Mouse (Mus musculus) cerebellum, adult 8-10 months (tissue): ENCODE results near the gene Trappc3.
"Not testable (repeated sequence)": the region's sequence is repeated elsewhere in the genome, so short reads cannot be mapped to it uniquely, and the experiment has no call there.

Source experiments
- DNase-seq: peaks from one replicate; pipeline ENCODE4 v3.0.0; 2022

Trappc3 gene

DNA sequence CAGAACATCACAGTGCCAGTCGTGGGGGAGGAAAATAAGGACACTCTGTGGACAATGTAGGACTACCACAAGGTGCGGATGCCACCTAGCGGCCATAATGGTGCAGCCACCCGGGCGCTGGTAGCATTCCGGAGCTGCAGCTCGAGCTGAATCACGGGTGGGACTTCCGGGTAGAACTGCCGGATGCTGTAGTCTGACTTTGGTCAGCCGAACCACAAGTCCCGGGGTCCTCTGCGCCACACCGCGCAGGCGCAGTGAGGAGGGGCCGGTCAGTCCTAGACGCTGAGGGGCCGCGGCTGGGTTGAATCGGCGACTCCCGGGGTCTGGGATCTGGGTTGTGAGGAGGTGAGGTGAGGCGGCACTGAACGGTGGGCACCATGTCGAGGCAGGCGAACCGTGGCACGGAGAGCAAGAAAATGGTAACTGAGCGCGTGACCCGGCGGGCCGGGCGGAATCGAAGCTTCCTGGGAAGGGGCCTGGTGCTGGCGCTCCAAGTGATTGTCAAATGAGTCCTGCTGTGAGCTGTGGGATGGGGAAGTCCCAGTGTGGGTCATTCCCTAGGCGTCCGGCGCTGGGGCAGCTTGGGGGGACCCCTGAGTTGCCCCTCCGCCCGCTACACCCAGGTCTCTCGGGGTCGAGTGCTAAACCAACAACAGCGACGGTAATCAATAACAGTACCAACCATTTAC is at the start of gene Trappc3:
Trappc3 (plus strand) TSS at position 207 of the 689 bp plus-strand sequence.
- peak; percentile 100 for DNase-seq

DNA sequence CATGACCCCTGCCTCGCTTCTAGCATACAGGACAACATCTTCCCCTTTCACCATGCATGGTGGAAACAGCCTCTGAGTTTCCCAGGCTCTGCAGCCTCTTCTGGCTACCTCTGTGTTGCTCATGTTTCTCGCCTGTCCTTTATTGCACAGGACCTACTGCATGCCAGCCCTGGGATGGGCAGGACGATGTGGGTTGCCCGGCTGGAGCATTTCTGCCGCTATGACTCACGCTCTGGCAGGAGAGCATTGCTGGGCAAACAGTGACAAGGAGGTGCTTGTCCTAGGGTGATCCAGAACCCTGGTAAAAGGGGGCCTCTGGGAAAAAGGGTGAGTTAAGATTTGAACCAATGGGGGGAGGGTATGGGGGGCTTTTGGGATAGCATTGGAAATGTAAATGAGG is 44.4 kb upstream of the Trappc3 start:
- DNase-seq, result no peak

DNA sequence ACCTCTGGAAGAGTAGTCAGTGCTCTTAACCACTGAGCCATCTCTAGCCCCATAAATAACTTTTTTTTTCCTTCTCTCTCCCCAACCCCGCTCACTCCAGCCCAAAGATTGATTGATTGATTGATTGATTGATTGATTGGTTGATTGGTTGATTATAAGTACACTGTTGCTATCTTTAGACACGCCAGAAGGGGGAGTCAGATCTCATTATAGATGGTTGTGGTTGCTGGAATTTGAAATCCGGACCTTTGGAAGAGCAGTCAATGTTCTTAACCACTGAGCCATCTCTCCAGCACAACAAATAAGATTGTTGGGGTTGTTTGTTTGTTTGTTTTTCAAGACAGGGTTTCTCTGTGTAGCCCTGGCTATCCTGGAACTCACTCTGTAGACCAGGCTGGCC is 42.6 kb upstream of the Trappc3 start:
- not testable (repeated sequence) for DNase-seq

DNA sequence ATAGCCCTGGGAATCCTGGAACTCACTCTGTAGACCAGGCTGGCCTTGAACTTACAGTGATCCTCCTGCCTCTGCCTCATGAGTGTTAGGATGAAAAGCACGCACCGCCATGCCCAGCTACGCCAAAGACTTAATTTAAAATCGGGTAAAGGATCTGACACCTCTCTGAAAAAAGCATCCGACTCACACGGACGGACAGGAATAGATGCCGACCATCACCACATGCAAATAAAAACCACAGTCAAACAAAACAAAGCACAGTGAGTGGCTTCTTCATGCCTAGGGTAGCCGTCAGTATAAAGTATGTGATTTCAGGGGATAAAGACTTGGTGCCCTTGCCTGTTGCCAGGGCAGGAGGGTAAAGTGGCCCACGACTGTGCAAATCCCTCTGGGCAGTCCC is 42.1 kb upstream of the Trappc3 start:
- DNase-seq, result no peak

DNA sequence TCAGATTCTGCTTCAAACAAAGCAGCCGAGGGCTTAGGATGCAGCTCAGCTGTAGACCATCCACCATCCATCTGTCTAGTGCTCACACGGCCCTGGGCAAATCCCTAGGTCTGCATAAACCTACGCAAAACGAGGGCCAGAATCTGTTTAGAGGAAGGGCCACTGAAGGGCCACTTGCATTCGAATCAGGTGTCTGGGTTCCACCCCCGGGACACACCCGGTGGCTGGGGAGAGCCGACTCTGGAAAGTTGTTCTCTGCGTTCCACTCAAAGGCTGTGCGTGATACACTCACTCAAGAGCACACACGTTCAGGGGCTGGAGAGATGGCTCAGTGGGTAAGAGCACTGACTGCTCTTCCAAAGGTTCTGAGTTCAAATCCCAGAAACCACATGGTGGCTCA is 39.5 kb upstream of the Trappc3 start:
- no peak for DNase-seq

DNA sequence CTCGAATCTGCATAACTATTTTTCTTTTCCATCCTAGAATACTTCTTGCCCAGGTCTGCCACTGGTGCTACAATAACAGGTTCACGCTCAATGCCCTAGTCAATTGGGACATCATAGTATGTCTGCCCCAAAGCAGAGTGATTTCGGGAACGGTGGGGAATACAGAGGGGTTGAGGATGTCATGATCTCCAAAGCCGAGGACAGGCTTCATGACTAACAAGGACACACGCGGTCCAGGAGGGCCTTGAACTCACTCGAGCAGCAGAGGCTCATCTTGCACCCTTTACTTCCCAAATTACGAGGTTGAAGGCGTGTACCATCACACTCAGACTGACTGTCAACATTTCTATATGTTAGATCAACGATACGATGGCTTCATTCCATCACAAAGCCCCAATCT is 35.5 kb upstream of the Trappc3 start:
- no peak for DNase-seq

DNA sequence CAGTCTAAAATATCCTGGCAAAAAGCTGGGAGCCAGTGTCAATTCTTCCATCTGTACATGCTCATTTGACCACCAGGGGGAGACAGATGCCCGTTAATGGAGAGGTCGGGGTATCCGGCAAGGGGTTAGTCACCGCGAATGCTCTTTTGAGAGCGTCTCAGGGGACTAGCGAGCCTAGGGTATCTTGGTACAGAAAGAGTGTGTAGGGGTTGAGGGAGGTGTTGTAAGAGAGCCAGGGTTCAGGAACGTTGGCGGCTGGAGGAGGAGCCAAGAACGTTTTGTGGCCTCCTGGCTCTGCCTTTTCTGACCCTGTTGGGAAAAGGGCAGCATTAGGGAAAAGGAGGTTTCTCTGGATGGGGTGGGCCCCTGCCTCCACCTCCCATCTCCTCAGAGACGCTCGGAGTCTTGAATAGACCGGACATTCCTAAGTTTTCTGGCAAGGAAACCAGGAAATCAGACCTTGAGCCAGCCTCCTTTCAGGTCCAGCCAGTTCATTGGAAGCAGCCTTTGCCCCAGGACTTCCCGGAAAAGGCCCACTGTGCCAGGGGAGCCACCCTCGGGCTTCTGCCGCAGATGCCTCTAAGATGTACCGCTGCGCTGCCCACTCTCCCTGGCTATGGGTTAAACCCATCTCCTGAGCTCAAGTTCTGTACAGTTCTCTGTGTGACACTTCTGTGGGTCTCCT is 34.9 kb upstream of the Trappc3 start:
- DNase-seq, result peak; percentile 95

DNA sequence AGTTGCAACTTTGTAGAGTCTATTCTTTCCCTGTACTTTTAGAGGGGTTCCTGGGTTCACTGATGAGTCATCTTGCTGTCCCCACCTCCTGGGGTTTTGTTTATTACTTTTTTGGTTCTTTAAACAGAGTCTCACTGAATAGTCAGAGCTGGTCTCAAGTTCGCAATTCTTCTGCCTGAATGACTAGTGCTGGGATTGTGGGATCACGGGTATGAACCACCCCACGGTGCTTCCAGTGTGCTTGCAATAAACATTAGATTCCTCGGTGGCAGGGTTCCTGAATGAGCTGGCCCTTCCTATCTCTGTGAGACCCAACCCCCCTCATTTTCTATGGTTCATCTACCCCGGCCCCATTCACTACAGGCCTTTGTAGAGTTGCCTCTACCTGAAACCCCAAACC is 34.0 kb upstream of the Trappc3 start:
- DNase-seq, result peak; percentile 20

DNA sequence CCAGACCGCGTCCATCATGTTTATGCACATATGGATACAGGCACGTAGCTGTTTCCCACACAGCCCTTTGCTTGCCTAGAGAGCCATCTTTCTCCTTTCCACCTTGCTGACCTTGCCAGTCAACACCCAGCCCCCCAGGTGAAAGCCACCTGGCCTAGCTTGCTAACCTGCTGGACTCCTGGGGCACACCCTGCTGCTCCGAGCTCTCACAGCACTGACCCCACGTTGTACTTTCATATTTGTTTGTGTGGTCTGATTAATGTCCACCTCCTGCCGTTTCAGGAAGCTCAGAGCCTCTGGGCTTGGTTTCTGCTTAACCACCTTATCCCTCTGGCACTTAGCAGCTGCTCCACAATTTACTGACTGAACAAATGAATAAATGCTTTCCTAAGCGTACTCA is 32.2 kb upstream of the Trappc3 start:
- peak; percentile 27 for DNase-seq

DNA sequence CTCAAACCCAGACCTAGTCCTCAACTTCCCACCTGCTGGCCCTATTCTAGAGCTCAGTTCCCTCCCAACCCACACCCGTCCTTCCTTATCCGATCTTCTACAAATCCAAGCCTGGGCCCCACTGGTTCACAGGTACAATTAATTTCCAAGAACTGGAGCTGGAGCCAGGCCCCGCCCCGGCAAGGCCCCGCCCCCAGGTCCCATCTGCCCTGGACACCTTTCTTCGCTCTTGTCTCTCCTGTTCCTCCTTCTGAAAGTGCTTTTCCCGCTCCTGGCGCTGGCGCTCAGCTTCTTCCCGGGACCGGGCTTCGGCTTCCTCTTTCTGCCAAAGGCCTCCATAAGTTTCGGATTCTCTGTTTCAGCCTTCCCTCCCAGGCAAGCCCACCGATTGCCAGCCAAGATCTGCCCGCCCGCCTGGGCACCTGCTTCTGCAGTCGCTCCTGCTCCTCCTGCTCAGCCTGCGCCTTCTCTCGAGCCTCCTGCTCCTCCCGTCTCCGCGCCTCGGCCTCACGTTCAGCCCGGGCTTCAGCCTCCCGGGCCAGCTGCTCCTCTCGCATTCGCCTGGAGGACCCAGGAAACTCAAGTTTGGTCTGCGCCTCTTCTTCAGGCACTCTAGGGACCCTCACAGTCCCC is 28.3 kb upstream of the Trappc3 start:
- no peak for DNase-seq

DNA sequence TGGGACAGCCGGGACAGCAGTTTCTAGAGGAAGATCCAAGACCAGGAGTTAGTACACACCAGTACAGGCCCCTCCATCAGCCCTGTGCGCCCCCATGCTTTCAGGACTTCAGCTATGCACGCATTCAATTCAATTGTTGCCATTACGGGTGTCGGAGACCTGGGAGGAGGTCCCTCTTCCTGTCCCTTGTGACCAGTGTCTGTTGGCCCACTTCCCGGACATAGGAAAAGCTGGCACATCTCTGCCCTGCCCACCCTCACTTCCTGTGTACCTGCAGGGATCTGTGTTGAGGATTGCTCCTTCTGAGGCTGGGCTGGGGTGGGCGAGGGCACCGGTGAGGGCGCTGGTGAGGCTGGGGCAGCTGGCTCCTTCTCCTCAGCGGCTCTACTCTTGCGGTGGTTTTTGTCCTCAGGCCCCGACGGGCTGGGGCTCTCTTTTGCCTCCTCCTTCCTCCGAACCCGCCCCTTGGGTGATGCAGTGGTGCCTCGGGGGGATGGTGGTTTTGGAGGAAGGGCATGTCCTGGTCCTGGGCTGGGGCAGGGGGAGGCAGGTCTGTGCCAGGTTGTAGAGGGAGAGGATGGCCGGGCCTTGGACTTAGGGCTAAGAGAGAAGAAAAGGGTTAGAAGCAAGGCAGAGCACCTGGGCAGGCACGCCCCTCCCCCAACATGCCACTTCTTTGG is 27.5 kb upstream of the Trappc3 start:
- DNase-seq, result no peak

DNA sequence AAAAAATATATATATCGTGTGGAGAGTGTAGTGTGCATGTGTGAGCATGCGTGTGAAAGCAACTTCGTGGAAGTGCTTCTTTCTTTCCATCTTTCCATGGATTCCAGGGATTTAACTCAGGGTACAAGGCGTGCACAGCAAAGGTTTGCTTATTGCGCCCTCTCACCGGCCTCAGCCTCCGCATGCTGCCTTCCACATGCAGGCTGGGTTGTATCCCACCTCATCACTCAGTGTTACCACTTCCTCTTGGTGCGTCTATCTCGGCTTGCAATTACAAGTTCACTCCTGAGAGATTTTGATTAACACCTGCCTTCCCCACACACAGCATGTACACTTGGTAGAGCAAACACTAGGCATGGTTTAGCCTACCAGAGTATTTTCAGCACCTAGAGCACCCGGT is 26.9 kb upstream of the Trappc3 start:
- no peak for DNase-seq

DNA sequence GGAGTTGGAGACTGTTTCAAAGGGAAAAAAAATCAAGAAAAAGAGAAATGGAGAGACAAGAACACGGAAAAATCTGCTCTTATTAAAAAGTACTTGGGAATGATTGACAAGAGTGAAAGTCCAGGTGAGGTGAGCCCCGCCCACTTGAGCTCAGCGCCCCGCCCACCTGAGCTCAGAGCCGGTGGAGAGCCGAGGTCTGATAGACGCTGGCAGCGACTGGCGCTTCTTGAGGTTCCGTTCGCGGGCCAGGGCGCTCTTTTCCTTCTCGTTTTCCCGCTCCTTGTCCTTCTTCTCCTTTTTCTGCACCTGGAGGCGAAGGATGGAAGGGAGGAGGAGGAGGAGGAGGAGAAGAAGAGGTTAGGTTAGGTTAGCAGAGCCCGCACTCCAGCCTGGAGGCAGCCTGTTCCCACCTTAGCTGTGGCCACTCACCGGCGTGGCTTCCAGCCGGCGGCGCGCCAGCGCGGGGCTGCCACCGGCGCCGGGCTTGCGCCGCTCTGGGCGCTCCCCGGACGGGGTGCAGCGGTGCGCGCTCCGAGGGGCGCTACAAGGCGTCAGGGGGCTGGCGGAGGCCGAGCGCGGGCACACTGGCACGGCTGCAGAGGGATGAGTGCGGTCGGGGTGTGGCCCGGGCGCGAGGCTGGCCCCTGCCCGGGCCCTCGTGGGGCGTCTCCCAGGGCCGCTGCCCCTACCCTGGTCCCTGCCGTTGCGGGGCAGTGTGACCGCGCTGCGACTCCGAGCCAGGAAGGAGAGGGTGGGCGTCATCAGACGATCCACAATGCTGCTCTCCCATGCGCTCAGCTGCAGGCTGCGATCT is 25.5 kb upstream of the Trappc3 start:
- DNase-seq, result peak; percentile 15

DNA sequence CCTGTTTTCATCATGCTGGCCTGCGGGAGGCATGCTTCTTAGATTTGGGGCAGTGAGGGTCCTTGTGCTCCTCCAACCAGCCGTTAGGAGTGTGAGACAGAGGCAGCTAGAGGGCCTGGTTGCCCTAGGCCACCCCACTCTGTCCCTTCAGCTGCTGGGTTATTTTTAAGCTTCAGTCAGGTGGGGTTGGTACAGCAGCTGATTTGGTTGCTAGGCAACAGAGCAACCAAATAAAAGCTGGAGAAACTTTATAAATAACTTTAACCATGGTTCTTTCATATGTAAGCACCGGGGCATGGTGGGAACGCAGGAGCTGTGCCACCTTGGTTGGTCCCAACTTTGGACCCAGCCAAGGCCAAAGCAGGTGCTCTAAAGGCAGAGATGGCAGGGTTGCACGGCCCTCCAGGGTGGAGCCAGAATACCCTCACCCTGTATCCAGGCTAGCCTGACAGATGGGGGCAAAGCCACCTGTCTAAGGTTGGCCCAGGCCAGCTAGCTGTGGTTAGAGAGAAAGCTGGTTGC is 24.3 kb upstream of the Trappc3 start:
- peak; percentile 19 for DNase-seq

DNA sequence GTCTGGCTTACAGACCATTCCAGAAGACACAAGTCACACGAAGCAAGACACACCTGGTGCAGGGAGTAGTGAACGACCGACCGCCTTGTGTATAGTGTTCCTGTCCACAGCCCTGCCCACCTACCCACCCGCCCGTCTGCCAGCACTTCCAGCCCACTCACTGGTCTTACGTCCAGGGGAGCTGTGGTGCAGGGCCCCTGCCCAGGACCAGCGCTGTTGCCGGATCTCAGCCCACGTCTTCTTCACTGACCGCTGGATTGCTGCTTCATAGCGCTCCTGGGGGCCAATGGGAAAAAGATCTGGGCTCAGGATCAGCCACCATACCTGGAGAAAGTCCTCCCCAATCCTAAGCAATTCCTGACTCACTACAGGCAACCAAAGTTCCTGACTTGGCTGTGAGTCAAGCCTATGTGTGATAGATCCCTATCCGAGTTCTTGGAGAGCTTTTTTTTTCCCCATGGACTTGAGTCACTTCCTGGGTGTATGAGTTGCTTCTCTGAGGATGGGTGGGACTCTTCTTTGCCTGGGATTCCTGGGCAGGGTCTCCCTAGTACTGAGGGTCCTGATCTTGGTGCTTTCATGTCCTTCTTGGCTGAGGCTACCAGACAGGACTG is 22.2 kb upstream of the Trappc3 start:
- no peak for DNase-seq

DNA sequence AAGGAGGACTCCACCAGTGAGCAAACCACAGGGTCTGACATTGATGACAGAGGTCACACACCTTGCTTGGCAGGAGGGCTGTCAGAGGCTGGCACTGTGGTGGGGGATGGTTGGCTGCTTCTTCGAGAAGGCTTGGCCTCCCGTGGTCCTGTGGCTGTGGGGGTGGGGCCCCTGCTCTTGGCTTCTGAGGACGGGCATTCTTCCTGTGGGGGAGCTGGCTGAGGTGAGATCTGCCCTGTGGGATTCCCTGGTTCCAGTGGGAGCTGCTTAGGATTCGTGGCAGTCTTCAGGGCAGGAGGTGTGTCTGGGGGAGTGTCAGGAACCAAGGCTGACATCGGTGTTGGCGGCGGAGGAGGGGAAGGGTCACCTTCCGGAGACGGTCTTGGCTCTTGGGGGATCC is 20.2 kb upstream of the Trappc3 start:
- no peak for DNase-seq

DNA sequence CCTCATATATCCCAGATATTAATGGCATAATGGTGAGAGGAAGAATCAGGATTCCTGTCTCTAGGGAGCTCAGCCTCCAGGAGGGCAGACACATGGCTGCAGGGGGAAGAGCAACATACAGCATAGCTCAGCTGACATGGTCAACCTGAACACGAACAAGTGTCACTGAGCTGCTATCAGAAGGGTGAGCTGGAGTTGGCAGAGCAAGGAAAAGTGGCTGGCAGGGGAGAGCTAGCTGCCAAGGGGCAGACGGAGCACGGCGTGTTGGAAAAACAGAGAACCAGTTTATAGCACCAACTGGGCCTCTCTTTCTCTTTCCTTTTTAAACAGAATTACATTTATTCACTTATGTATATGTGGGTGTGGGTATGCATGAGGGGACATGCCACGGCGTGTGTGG is 19.6 kb upstream of the Trappc3 start:
- DNase-seq, result no peak

DNA sequence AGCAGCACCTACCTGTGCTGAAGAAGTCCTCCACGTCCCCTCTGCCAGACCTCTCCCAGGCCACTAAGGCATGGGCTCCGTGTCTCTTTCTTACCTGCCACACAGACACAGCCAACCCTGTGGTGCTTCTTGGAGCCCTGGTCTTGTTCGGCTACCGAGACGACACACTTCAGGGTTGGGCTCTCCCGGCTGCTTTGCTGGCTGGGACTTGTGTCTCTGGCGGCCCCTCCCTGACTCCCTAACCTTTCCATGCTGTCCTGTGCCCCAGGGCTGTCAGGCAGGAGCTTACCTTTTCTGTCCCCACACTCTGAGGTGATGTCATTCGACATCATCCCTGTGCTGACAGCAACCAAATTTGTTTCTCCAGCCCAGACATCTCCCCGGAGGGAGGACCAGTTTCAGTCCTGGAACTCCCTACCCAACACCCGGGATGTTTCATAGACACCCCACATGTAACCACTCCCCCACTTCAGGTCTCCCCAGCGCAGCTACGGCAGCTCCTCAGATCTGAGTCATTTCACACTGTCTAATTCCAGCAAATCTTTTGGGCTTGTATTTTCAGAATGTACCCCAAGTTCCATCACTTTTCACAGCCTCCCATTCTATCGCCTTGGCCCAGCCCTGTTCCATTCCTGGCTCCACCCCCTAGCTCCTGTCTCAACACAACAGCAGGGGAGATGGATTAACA is 15.8 kb upstream of the Trappc3 start:
- no peak for DNase-seq

DNA sequence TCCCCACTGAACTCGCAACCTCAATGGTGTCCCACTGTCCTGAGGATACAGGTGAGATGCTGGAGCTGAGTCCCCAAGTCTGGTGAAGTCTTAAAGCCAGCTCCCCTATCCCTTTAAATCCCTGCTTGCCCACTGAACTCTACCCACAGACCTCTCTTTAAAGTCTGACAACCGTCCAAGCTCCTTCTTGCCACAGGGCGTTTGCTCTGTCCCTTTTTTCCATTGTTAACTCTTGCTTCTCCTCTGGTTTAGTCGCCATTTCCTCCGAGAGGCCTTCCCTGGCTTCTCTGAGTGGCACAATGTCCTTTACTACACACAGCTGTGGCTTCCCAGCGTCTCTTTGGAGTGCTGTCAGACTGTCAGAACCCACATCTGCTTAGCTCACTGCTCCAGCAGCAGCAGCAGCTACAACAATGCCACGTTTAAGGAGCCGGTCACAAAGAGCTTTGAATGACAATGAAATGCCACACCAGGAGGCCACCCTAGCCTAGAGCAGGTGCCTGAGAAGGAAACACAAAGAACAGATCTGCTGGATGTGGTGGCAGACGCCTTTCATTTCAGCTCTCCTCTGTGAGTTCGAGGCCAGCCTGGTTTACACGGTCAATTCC is 13.8 kb upstream of the Trappc3 start:
- DNase-seq, result no peak

DNA sequence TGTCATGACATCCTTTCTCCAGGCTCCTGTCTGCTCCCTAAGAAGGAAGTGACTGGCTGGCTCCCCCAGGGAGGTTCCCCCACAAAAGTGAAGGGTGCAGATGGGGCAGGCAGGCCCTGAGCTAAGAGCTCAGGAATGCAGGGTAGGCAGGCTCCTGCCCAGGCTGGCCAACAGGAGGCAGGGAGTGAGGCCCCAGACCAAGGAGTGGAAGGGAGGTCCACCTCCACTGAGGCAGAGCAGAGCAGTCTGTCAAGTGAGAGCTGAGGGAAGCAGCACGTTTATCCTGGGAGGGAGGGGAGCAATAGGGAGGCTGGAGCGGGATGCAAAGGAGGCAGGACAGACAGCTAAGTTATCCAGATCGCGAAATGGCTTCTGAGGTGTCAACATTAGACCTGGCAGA is 11.5 kb upstream of the Trappc3 start:
- DNase-seq, result no peak

DNA sequence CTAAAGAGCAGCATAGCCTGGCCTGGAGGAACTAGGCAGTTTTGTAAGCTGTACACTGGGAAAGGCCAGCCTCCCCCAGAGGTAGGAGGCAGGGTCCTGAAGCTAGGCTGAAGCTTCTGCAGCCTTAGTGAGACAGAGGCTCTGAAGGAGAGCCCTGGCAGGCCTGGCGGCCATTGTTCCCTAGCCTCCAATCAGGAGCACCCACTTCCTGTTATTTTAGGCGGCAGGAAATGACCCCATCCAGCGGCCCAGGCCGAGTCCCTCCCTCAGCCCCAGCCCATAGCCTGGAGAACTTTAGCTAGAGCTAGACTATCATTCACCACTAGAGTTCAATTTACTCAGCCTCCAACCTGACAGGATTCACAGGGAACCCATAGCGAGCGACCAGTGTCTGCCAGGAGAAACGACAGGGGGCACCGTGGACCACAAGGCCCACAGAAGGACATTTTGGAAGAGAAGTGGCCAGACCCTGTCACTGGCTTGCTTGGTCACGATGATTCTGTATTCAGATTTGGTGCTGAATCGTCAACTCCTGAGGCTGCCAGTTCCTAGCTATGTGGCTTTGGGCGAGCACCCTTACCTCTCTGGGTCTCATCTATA is 10.4 kb upstream of the Trappc3 start:
- DNase-seq, result no peak
